Mouse (Mus musculus): ENCODE data around the gene Ap1m1. TPM values are rescaled to one million over a fixed set of nuclear protein-coding genes. Genes with fewer than 3 reads are reported as not detected.

Gene Ap1m1
- total RNA-seq (2014; fragmentation: Nextera tagmentation): 49.8 and 62.7 TPM in 2 replicates
- 35.0 and 39.4 TPM in 2 replicates for total RNA-seq (2017)
- polyA plus RNA-seq (2012): 93.8 and 98.3 TPM in 2 replicates

DNA sequence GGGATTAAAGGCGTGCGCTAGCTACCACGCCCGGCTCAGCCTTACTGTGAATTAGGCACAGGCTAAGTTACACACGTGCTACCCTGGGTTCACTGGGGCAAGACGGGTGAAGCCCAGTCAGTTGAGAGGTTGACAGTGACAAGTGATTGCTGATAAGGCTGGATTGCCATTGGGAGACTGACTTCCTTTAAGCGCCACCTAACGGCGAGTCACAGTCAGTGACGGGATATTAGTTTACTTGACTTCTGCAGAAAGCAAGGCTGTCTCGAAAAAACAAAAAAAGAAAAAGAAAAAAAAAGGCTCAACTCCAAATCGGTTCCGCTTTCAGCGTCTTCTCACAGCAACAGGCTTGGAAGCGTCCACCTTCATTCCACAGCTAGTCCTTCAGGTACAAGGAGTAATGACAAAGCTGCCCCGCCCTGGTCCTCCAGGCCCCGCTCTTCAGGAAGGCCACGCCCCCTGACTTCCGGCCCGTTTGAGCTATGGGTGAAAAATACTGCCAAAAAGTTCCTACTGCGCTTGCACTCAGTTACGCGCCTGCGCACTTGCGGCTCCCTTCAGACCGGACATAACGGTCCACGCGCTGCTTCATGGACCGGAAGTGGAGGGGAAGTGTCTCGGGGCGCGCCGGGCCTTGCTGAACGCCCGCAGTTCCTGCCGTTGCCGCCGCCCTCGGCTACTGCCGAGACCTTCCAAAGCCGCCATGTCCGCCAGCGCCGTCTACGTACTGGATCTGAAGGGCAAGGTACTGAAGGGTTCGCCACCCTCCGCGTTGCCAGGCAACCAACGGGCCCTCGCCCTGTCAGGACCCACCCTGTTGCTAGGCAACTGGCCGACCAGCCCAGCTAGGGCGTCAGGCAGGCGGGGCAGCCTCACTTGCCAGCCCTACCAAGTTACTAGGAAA is at the start of gene Ap1m1:
TSS of gene Ap1m1 (plus strand) at position 520 of the 904 bp plus-strand sequence.
- peak; percentile 93 for DNase-seq (ENCODE audit: low spot score)
- no peaks in the 10 kb centered on the region for H3K9me3 ChIP-seq (replicated peaks)

GRCm38 (mm10) chr8:72190215-72190539 is 49.6 kb upstream of the Ap1m1 start:
- TF ChIP-seq TAL1 (conservative IDR thresholded peaks at IDR 0.05; ENCODE audit: low read depth, low read length): no peak
- DNase-seq (ENCODE audit: low spot score): no peak
- no peak overlapping the region for H3K4me3 ChIP-seq (ENCODE audit: low read depth, low read length)

More for the DNA sequence above, at the start of gene Ap1m1:
- Histone ChIP-seq H3K27me3 (ENCODE audit: insufficient read depth, low read length) (no peaks in the 10 kb centered on the region), H3K4me1 (ENCODE audit: insufficient read depth, low read depth, low read length) (peaks cover 30% of the 10 kb centered on the region), H3K4me3 (ENCODE audit: low read depth, low read length) (peak within 1 kb of the TSS; percentile 93), H3K36me3 (replicated peaks) (peaks cover 33% of the 10 kb centered on the region)
- TF ChIP-seq TAL1 (conservative IDR thresholded peaks at IDR 0.05; ENCODE audit: low read depth, low read length) (no peak), POLR2AphosphoS5 (IDR thresholded peaks at IDR 0.05; ENCODE audit: insufficient replicate concordance, low read depth, low read length) (no peak), GATA2 (IDR thresholded peaks at IDR 0.05; ENCODE audit: borderline replicate concordance, low read depth, low read length) (peak; percentile 15; the same call in 1 of the 2 replicates), CTCF (IDR thresholded peaks at IDR 0.05; ENCODE audit: low read depth, low read length) (peak; percentile 57)
- peak; percentile 89 for ATAC-seq (ENCODE audit: extremely low read depth, insufficient number of reproducible peaks, low FRiP score, poor library complexity, severe bottlenecking)

GRCm38 (mm10) chr8:72192065-72192464 is 47.8 kb upstream of the Ap1m1 start:
- ATAC-seq (ENCODE audit: extremely low read depth, insufficient number of reproducible peaks, low FRiP score, poor library complexity, severe bottlenecking): no peak
- no peaks in the 10 kb centered on the region for H3K36me3 ChIP-seq (replicated peaks)
- no peak for TF ChIP-seq GATA2 (IDR thresholded peaks at IDR 0.05; ENCODE audit: borderline replicate concordance, low read depth, low read length)
- TF ChIP-seq TAL1 (conservative IDR thresholded peaks at IDR 0.05; ENCODE audit: low read depth, low read length): no peak
- no peak for TF ChIP-seq POLR2AphosphoS5 (IDR thresholded peaks at IDR 0.05; ENCODE audit: insufficient replicate concordance, low read depth, low read length)
- no peak for TF ChIP-seq GATA1 (IDR thresholded peaks at IDR 0.05; ENCODE audit: borderline replicate concordance, low read length)
- no peak for TF ChIP-seq CTCF (IDR thresholded peaks at IDR 0.05; ENCODE audit: low read depth, low read length)

More at GRCm38 (mm10) chr8:72190215-72190539, 49.6 kb upstream of the Ap1m1 start:
- Histone ChIP-seq H3K4me1 (ENCODE audit: insufficient read depth, low read depth, low read length) (peaks cover 21% of the 10 kb centered on the region), H3K9me3 (replicated peaks) (0 out of 2 replicates have a peak, but pooled peaks cover 3% of the 10 kb centered on the region), H3K27me3 (ENCODE audit: insufficient read depth, low read length) (peaks cover 13% of the 10 kb centered on the region), H3K36me3 (replicated peaks) (no peaks in the 10 kb centered on the region)
- no peak for ATAC-seq (ENCODE audit: extremely low read depth, insufficient number of reproducible peaks, low FRiP score, poor library complexity, severe bottlenecking)

GRCm38 (mm10) chr8:72197997-72198396 is 41.8 kb upstream of the Ap1m1 start:
- no peak for TF ChIP-seq GATA2 (IDR thresholded peaks at IDR 0.05; ENCODE audit: borderline replicate concordance, low read depth, low read length)
- TF ChIP-seq POLR2AphosphoS5 (IDR thresholded peaks at IDR 0.05; ENCODE audit: insufficient replicate concordance, low read depth, low read length): no peak
- no peak for TF ChIP-seq TAL1 (conservative IDR thresholded peaks at IDR 0.05; ENCODE audit: low read depth, low read length)
- no peak for TF ChIP-seq GATA1 (IDR thresholded peaks at IDR 0.05; ENCODE audit: borderline replicate concordance, low read length)
- TF ChIP-seq CTCF (IDR thresholded peaks at IDR 0.05; ENCODE audit: low read depth, low read length): no peak
- no peak for DNase-seq (ENCODE audit: low spot score)
- Histone ChIP-seq H3K4me3 (ENCODE audit: low read depth, low read length) (no peak overlapping the region), H3K9me3 (replicated peaks) (peaks cover 6% of the 10 kb centered on the region; the same call in 1 of the 2 replicates), H3K27me3 (ENCODE audit: insufficient read depth, low read length) (peaks cover 18% of the 10 kb centered on the region), H3K4me1 (ENCODE audit: insufficient read depth, low read depth, low read length) (peaks cover 15% of the 10 kb centered on the region), H3K36me3 (replicated peaks) (no peaks in the 10 kb centered on the region)
- ATAC-seq (ENCODE audit: extremely low read depth, insufficient number of reproducible peaks, low FRiP score, poor library complexity, severe bottlenecking): no peak

More at GRCm38 (mm10) chr8:72192065-72192464, 47.8 kb upstream of the Ap1m1 start:
- peaks cover 13% of the 10 kb centered on the region for H3K27me3 ChIP-seq (ENCODE audit: insufficient read depth, low read length)
- no peak for DNase-seq (ENCODE audit: low spot score)
- 0 out of 2 replicates have a peak, but pooled peaks cover 3% of the 10 kb centered on the region for H3K9me3 ChIP-seq (replicated peaks)
- peaks cover 21% of the 10 kb centered on the region for H3K4me1 ChIP-seq (ENCODE audit: insufficient read depth, low read depth, low read length)
- no peak overlapping the region for H3K4me3 ChIP-seq (ENCODE audit: low read depth, low read length)

DNA sequence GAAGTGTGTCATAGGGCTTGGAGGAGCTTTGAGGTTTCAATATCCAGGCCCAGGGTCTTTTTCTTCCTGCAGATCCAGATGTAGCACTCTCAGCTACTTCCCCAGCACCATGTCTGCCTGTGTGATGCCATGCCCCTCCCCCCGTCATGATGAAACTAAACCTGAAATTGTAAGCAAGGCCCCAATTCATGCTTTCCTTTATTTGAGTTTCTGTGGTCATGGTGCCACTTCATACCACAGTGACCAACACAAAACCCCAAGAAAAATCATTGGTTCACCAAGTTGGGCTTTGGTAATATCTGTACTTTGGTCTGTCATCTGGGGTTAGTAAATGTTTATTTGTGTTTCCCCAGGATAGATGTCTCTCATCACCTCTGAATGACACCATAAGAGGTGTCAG is 31.2 kb upstream of the Ap1m1 start:
- ATAC-seq (ENCODE audit: extremely low read depth, insufficient number of reproducible peaks, low FRiP score, poor library complexity, severe bottlenecking) (no peak), DNase-seq (ENCODE audit: low spot score) (no peak)
- Histone ChIP-seq H3K9me3 (replicated peaks) (no peaks in the 10 kb centered on the region), H3K36me3 (replicated peaks) (no peaks in the 10 kb centered on the region), H3K4me3 (ENCODE audit: low read depth, low read length) (no peak overlapping the region), H3K27me3 (ENCODE audit: insufficient read depth, low read length) (peaks cover 44% of the 10 kb centered on the region), H3K4me1 (ENCODE audit: insufficient read depth, low read depth, low read length) (peaks cover 8% of the 10 kb centered on the region; the same call in 1 of the 2 replicates)
- no peak for TF ChIP-seq POLR2AphosphoS5 (IDR thresholded peaks at IDR 0.05; ENCODE audit: insufficient replicate concordance, low read depth, low read length)
- TF ChIP-seq CTCF (IDR thresholded peaks at IDR 0.05; ENCODE audit: low read depth, low read length): no peak
- no peak for TF ChIP-seq TAL1 (conservative IDR thresholded peaks at IDR 0.05; ENCODE audit: low read depth, low read length)

DNA sequence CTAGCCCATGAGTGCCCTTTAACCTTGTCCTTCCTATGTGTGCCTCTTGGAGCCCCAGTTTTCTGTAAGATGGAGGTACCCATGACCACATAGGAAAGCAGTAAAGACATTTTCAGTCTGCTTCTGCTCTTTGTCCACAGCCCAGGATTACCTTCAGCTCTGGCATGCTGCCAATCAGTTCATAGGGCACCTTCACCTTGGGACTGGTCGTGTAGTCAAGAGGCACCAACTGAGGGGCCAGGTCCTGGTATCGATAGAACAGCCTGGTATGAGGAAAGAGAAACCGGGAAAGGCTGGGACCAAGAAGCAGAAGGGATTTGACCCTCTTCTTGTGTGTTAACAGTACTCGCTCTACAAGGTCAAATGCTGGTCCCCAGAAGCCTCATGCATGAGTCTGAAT is 29.6 kb upstream of the Ap1m1 start:
- Histone ChIP-seq H3K4me3 (ENCODE audit: low read depth, low read length) (no peak overlapping the region), H3K9me3 (replicated peaks) (no peaks in the 10 kb centered on the region), H3K36me3 (replicated peaks) (no peaks in the 10 kb centered on the region), H3K4me1 (ENCODE audit: insufficient read depth, low read depth, low read length) (peaks cover 11% of the 10 kb centered on the region), H3K27me3 (ENCODE audit: insufficient read depth, low read length) (peaks cover 43% of the 10 kb centered on the region)
- ATAC-seq (ENCODE audit: extremely low read depth, insufficient number of reproducible peaks, low FRiP score, poor library complexity, severe bottlenecking) (no peak), DNase-seq (ENCODE audit: low spot score) (no peak)
- TF ChIP-seq GATA2 (IDR thresholded peaks at IDR 0.05; ENCODE audit: borderline replicate concordance, low read depth, low read length) (no peak), GATA1 (IDR thresholded peaks at IDR 0.05; ENCODE audit: borderline replicate concordance, low read length) (no peak), TAL1 (conservative IDR thresholded peaks at IDR 0.05; ENCODE audit: low read depth, low read length) (no peak), POLR2AphosphoS5 (IDR thresholded peaks at IDR 0.05; ENCODE audit: insufficient replicate concordance, low read depth, low read length) (no peak), CTCF (IDR thresholded peaks at IDR 0.05; ENCODE audit: low read depth, low read length) (no peak)

Data from G1E (cell line).